Mouse (Mus musculus): ENCODE data around the gene 2210010C04Rik.

DNA sequence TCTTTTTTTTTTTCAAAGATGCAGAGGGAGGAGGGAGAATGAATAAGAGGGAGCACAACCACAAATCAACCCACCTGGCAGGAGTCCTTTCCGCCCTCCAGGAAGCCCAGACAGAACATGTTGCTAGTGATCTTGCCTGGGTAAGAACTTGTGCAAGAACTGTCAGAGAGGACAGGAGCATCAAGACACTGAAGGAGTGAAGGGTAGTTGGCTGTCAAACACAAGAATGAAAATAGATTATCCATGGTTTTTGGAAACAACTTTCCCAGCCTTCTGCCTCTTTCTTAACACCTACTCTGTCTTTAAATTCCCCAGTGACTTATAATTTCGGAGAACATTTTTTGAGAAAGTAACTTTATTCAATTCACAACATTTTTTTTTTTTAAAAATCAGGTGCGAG, 3.1 kb downstream of the 2210010C04Rik start:
- TF ChIP-seq CHD1 (IDR thresholded peaks at IDR 0.05; ENCODE audit: low read depth, low read length) (no peak), MAZ (IDR thresholded peaks at IDR 0.05; ENCODE audit: low read depth, low read length) (no peak), BHLHE40 (IDR thresholded peaks at IDR 0.05; ENCODE audit: borderline replicate concordance, low read depth, low read length) (no peak), ELF1 (IDR thresholded peaks at IDR 0.05; ENCODE audit: low read depth, low read length) (no peak), KAT2A (conservative IDR thresholded peaks at IDR 0.05; ENCODE audit: low read depth, low read length) (no peak)
